Mouse (Mus musculus) Patski (cell line): ENCODE measurements around the gene Abca14. TPM values are rescaled to one million over a fixed set of nuclear protein-coding genes. Genes with fewer than 3 reads are reported as not detected.
"Not testable (repeated sequence)": the region's sequence is repeated elsewhere in the genome, so short reads cannot be mapped to it uniquely, and the experiment has no call there.

ENCODE experiments used
- ATAC-seq: fragments of 100-300 bp; one replicate; pipeline ENCODE4 v1.8.0; 2021
- CTCF ChIA-PET: fragments of 350-600 bp; sonication (Branson Sonifier 250); formaldehyde crosslinking; loops from one replicate; lab custom pipeline; 2022; ENCODE audit warnings: inconsistent platforms; lab: Charles Lee
- POLR2A ChIA-PET: fragments of 350-600 bp; sonication (Branson Sonifier 250); formaldehyde crosslinking; loops from one replicate; lab custom pipeline; 2022; ENCODE audit warnings: antibody characterized with exemption, inconsistent platforms; lab: Charles Lee
- DNase-seq: peaks from one replicate; pipeline ENCODE4 v3.0.0-alpha.2; 2011; ENCODE audit warnings: low read depth, low spot score
- H3K27me3 ChIP-seq: fragments of 371-371 bp; one replicate; pipeline ENCODE4 v1.5.1; 2021
- CTCF ChIP-seq: fragments of 100-300 bp; IDR thresholded peaks from one replicate; pipeline ENCODE4 v1.5.1; 2021
- in situ Hi-C: fragments of 300-500 bp; cut with MboI; formaldehyde crosslinking; loops from 3 replicates; pipeline ENCODE4 v1.11.1; 2018; ENCODE audit warnings: low pct_unique_long_range_greater_than_20kb, mixed read lengths
- polyA plus RNA-seq: library from polyadenylated mRNA; unstranded; gene quantifications from one replicate; pipeline ENCODE4 v1.2.3, GENCODE M21; 2021

The Abca14 gene
- polyA plus RNA-seq, 1 experiment from 2014 or later = not detected

- no peak for TF ChIP-seq CTCF
- no peaks in the 10 kb centered on the region for H3K27me3 ChIP-seq
- in situ Hi-C loops = no loop called here
- DNase-seq (no peak), ATAC-seq (no peak)
- POLR2A ChIA-PET = no interaction called here
- CTCF ChIA-PET = no interaction called here
Observed at GRCm38 (mm10) chr7:120205989-120206388, 2.2 kb downstream of the Abca14 start.

GRCm38 (mm10) chr7:120228541-120228940 is 24.8 kb downstream of the Abca14 start:
- no peak for TF ChIP-seq CTCF
- peaks cover 13% of the 10 kb centered on the region for H3K27me3 ChIP-seq
- no peak for ATAC-seq
- CTCF ChIA-PET = no interaction called here
- in situ Hi-C loops = no loop called here
- POLR2A ChIA-PET = no interaction called here
- no peak for DNase-seq

- peak; percentile 64 for TF ChIP-seq CTCF
- in situ Hi-C loops = no loop called here
- POLR2A ChIA-PET = interaction anchor here (0.5 kb wide), 1 partner anchor 482 kb away, joined by 3 read pairs; no protein-coding TSS in a partner anchor
- ATAC-seq (no peak), DNase-seq (no peak)
- H3K27me3 ChIP-seq = no peaks in the 10 kb centered on the region
- CTCF ChIA-PET = no interaction called here
Observed at GRCm38 (mm10) chr7:120241092-120241491, 37.3 kb downstream of the Abca14 start.

- H3K27me3 ChIP-seq = no peaks in the 10 kb centered on the region
- CTCF ChIA-PET = no interaction called here
- in situ Hi-C loops = no loop called here
- no peak for TF ChIP-seq CTCF
- no peak for DNase-seq
- no peak for ATAC-seq
- POLR2A ChIA-PET = no interaction called here
Observed at GRCm38 (mm10) chr7:120271135-120271991, 67.6 kb downstream of the Abca14 start.

- no peaks in the 10 kb centered on the region for H3K27me3 ChIP-seq
- ChIA-PET CTCF (no interaction called here), POLR2A (no interaction called here)
- TF ChIP-seq CTCF = no peak
- DNase-seq (no peak), ATAC-seq (no peak)
- in situ Hi-C loops = no loop called here
Observed at GRCm38 (mm10) chr7:120272110-120272509, 68.3 kb downstream of the Abca14 start.

- no peak for TF ChIP-seq CTCF
- DNase-seq (no peak), ATAC-seq (no peak)
- ChIA-PET POLR2A (no interaction called here), CTCF (no interaction called here)
- H3K27me3 ChIP-seq = no peaks in the 10 kb centered on the region
- in situ Hi-C loops = no loop called here
Observed at GRCm38 (mm10) chr7:120285286-120285685, 81.5 kb downstream of the Abca14 start.

GRCm38 (mm10) chr7:120316086-120316485 is 112.3 kb downstream of the Abca14 start:
- no peak for ATAC-seq
- H3K27me3 ChIP-seq = no peaks in the 10 kb centered on the region
- TF ChIP-seq CTCF = no peak
- DNase-seq = no peak
- CTCF ChIA-PET = no interaction called here
- POLR2A ChIA-PET = no interaction called here
- in situ Hi-C loops = no loop called here

GRCm38 (mm10) chr7:120322963-120323362 is 119.2 kb downstream of the Abca14 start:
- DNase-seq (no peak), ATAC-seq (no peak)
- ChIA-PET CTCF (no interaction called here), POLR2A (interaction anchor here (0.5 to 0.6 kb wide), 2 partner anchors 20 to 423 kb away, joined by 4 read pairs; no protein-coding TSS in a partner anchor)
- no peak for TF ChIP-seq CTCF
- in situ Hi-C loops = no loop called here
- H3K27me3 ChIP-seq = no peaks in the 10 kb centered on the region

DNA sequence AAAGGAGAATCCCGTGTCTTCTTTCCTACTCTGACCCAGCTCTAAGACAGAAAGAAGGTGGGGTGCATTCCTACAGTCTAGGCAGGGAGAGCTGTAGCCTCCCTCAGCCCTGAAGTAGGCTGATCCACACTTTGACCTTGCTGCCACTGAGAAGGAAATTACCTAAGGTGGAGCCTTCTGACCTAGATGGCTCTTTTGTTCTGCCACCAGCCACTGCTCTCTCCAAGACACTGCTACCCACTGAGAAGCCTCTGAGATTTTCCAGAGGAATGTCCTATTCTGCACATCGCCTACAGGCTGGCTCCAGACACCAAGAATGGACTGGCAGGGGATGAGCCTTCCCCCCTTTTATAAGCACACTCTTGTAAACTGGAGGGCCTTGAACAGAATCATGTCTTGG is 122.2 kb downstream of the Abca14 start:
- ATAC-seq, DNase-seq, in situ Hi-C loops, H3K27me3 ChIP-seq, CTCF ChIA-PET, POLR2A ChIA-PET: not testable (repeated sequence)

DNA sequence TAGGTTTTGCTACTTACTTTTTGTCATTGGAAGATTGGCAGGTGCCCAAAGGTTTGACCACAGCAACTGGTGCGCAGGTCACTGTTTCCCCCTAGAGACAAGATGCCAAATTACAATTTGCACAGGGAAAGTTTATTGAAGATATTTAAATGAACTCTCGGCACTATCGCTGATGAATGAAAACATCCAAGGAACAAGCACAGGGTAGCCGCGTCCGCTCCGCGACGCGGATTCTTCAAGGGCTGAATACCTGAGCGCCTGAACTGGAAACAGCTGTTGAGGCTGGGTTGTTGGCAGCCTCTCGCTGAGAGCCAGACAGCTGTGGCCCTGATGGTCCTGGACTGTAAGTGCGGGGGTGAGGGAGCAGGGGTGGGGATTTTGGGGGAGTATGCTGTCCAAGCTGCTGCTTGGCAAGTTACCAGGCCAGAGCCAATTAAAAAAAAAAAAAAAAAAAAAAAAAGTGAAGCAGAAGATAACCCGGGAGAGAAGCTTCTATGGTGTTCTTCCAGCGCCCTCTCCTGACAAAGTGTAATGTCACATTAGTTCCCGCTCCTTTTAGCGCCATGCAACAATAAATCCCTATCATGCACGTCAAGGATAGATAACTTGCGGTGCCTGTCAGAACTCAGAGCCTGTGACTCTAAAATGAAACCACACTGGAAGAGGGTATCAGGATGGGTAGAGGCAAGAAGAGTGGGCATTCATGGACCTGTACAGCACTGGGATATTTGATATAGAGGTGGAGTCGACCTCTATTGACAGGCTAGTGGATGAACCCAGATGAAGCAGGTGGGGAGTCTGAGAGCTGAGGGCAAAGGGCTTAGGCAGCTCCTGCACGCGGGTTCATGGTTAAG is 123.7 kb downstream of the Abca14 start:
- ATAC-seq (no peak), DNase-seq (no peak)
- in situ Hi-C loops = no loop called here
- POLR2A ChIA-PET = no interaction called here
- H3K27me3 ChIP-seq = peaks cover 3% of the 10 kb centered on the region
- TF ChIP-seq CTCF = peak; percentile 28
- CTCF ChIA-PET = no interaction called here
